Mouse (Mus musculus) R1 (cell line): ENCODE measurements around the gene Dis3l2.
A peak's percentile ranks its signal among the peaks of the same experiment; 100 is the strongest.

Source experiments
- DNase-seq: peaks from one replicate; pipeline ENCODE4 v3.0.0-alpha.2; 2018; ENCODE audit warnings: low read depth, low spot score

Dis3l2 gene

DNA sequence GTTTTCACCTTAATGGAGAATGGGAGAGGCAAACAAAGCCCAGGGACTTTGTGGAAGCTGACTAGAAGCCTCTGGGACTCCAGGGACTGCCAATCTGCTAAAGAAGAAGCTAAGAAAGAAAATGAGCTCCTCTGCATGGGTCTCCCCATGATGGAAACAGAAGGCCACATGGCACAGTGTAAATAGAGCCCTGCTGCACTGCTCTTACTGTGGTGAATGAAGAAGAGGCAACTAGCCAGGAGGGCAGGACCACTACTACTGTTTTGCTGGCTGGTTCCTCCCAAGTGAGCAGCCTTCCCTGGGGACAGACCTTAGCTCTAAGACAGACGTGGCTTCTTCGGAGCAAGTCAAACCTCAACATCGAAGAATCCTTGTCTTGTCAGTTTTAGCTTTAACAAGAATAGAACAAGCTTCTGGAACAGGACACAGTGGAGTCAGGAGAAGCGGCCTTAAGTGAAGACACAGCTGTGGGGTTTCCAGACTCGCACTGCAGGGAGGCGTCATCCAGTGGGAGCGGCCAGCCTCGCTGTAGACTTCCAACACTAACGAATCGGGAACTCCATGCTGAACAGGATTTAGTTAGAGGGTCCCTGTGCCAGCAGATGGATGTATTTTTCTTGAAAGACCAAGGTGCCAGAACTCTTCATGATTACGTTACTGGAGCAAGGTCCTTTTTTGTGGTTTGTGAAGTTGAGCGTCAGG lies 307.2 kb downstream of the Dis3l2 start:
- no peak for DNase-seq

- peak; percentile 58 for DNase-seq
Measured at GRCm38 (mm10) chr1:87011718-87012117, 308.1 kb downstream of the Dis3l2 start.

DNA sequence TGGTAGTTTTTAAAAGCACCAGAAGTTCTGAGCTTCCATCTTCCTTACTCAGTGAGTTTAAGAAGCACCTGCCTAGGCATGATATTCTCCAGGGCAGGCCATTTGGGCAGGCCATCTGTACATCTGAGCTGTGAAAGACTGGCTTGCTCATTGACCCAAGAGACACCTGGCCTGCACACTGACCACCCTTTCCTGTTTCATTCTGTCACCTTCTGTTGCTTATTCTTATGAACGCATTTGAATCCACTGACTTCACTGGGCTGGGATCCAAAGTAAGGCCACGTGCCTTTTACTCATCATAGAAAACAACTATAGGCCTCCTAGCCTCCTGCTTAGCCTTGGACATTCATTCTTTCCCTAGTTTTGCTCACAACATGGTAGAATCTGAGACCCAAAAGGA lies 309.0 kb downstream of the Dis3l2 start:
- no peak for DNase-seq

- DNase-seq = no peak
Measured at GRCm38 (mm10) chr1:87020714-87021113, 317.1 kb downstream of the Dis3l2 start.

GRCm38 (mm10) chr1:87021584-87021983 lies 318.0 kb downstream of the Dis3l2 start:
- no peak for DNase-seq

DNA sequence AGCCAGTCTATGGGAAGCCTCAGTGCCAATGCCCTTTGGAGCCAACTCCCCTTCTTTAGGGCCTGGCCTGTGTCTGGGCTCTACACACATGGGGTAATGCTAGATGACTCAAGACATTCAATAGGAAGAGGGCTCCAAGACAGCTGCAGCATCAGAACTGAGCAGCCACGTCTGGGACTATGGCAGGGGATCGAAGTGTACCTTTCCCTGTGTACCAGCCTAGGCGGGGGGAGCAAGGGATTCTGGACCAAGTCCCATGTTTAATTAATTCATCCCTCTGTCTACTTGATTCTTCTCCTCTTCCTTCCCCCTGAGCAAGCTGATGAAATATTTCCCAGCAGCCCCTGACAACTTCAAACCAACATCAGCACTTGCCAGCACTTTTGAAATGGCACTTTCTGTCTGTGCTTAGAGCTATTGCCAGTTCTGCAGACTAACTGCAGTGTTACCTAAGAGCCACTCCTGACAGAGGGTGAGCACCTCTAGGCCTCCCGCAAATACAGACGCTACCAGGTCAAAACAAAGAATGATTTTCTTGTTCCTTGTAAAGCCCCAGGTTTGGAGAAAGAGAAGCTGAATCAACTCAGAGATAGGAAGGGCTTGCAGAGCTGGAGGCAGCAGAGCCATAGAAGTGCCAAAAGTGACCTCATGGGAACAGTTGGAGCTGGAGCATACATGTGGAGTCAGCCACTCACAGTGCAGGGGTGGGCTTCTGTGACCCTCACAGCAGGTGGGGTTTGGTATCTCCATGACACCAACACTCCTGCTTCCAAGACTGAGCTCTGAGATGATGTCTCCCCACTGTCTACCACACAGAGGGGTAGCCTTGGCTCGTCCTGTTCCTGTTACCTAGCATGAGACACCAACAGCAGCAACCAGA lies 319.9 kb downstream of the Dis3l2 start:
- DNase-seq = no peak

DNA sequence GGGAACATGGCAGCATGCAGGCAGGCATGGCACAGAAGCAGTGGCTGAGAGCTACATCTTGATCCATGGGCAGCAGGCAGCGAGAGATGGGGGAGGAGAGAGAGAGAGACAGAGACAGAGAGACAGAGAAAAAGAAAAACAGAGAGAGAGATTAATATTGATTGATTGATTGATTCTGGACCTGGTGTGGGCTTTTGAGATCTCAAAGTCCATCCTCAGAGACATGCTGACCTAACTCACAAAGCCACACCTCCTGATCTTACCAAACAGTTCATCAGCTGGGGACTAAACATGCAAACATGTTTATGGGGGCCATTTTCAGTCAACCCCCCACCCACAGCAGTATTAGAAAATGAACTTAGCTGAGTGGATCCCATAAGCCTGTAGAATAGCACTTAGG lies 321.4 kb downstream of the Dis3l2 start:
- DNase-seq = no peak

- DNase-seq = no peak
Measured at GRCm38 (mm10) chr1:87028786-87029185, 325.2 kb downstream of the Dis3l2 start.

DNA sequence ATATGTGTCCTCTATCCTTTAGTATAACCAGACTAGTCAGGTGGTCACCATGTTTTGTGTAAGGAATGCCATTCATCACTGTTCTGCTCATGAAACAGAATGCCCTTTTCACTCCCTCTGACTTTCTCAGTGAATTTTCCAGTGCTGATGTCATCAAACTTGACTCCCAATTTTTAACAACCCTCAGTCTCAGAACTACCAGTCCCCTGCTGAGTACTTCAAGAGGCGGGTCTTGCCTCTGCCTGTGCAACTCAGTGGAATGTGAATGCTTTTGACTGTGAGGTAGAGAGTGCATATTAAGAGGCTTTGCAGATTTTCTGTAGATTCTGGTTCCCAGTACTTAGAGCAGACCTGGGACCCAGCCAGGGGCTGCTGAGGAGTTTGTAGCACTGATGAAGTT lies 327.0 kb downstream of the Dis3l2 start:
- DNase-seq = peak; percentile 41

DNA sequence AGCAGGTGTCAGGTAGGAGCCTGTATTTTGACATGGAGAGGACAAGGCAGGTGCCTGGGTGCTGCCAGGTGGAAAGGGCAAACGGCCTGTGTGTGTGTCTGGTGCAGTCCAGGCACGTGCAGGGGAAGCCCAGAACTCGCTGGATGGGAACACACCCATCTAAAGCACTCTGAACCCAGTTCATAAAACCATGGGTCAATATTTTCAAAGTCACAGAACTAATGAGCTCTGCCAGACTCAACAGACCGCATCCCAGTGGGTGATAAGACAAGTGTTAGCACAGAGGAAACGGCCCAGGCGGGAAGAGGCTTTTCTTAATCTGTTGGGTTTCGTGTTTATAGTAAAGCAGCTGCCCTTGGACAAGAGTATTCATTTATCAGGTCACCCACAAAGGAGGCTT lies 328.9 kb downstream of the Dis3l2 start:
- no peak for DNase-seq

GRCm38 (mm10) chr1:87035532-87036161 lies 332.0 kb downstream of the Dis3l2 start:
- no peak for DNase-seq

DNA sequence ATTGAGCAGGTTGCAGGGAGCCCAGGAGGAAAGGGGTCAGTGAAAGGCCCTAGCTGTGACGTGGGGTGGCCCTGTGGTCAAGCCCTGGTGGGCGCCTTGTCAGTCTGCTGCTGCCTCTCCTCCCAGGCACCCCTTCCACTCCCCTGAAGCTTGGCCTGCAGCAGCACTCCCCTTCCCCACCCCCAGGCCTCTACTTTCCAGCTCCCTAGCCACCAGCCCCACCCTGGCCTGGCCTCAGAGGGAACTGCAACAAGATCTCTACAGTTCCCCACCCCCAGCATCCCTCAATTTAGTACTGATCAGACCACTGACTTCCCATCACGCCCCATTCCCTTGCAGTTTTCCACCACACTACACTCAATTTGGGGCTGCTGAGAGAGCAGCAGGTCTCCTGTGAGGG lies 332.7 kb downstream of the Dis3l2 start:
- peak; percentile 22 for DNase-seq

GRCm38 (mm10) chr1:87038477-87039070 lies 335.0 kb downstream of the Dis3l2 start:
- no peak for DNase-seq

- DNase-seq = peak; percentile 66
Measured at GRCm38 (mm10) chr1:87041119-87041518, 337.5 kb downstream of the Dis3l2 start.

GRCm38 (mm10) chr1:87041814-87042438 lies 338.3 kb downstream of the Dis3l2 start:
- peak; percentile 55 for DNase-seq

DNA sequence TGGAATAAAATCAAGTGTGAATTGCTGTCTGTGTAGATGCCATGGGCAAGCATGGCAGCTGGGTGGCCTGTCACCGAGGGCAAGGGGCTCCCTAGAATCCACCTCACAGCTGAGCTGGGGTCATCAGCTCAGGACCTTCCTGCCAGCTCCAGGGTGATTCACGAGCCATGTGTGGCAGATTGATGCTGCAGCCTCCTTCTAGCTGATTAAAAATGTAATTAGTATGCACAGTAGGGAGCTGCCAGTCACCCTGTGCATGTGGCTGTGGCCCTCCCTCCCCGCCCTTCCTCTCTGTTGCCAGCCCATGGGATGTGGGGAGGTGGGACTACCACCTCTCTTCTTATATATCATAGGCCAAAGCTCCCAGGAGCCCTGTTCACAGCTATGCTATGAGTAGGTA lies 346.5 kb downstream of the Dis3l2 start:
- no peak for DNase-seq

GRCm38 (mm10) chr1:87050700-87051099 lies 347.1 kb downstream of the Dis3l2 start:
- no peak for DNase-seq

GRCm38 (mm10) chr1:87051369-87051768 lies 347.8 kb downstream of the Dis3l2 start:
- no peak for DNase-seq

GRCm38 (mm10) chr1:87057075-87057474 lies 353.5 kb downstream of the Dis3l2 start:
- DNase-seq = no peak

- DNase-seq = no peak
Measured at GRCm38 (mm10) chr1:87059042-87059665, 355.5 kb downstream of the Dis3l2 start.

DNA sequence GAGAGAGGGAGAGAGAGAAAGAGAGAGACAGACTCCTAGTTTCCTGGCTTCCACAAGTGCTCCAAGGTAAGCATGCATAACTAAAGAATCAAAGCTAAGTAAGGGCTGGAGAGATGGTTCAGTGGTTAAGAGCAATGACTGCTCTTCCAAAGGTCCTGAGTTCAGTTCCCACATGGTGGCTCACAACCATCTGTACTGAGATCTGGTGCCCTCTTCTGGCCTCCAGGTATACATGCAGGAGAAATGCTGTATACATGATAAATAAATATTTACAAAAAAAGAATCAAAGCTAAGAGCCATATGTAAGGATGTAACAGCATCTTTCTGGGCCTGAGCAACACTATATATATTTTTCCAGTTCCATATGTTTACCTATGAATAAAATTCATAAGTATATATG lies 357.3 kb downstream of the Dis3l2 start:
- DNase-seq = peak; percentile 25
